Mouse (Mus musculus) T-helper 1 cell (primary cell): ENCODE data around the gene P4ha1.

Source experiments
- in situ Hi-C: fragments of 300-600 bp; cut with MboI, MseI; formaldehyde crosslinking; loops from one replicate; pipeline ENCODE4 v1.15.1; 2025; ENCODE audit warnings: high pct_unique_total_duplicates

Gene P4ha1

GRCm38 (mm10) chr10:59322271-59322670 is 825 bp upstream of the P4ha1 start:
- in situ Hi-C loops = no loop called here

GRCm38 (mm10) chr10:59323488-59324161 is 529 bp downstream of the P4ha1 start:
- in situ Hi-C loops = no loop called here

GRCm38 (mm10) chr10:59324311-59325165 is 1.4 kb downstream of the P4ha1 start:
- in situ Hi-C loops = loop anchor here (25.0 kb wide), 1 partner anchor 837 kb away; the partner anchor contains the start of gene Ccdc138

GRCm38 (mm10) chr10:59326612-59327315 is 3.7 kb downstream of the P4ha1 start:
- in situ Hi-C loops = loop anchor here (25.0 kb wide), 1 partner anchor 839 kb away; the partner anchor contains the start of gene Ccdc138

- in situ Hi-C loops = loop anchor here (25.0 kb wide), 1 partner anchor 840 kb away; the partner anchor contains the start of gene Ccdc138
Observed at GRCm38 (mm10) chr10:59327316-59327710, 4.2 kb downstream of the P4ha1 start.

GRCm38 (mm10) chr10:59331546-59332256 is 8.6 kb downstream of the P4ha1 start:
- in situ Hi-C loops = loop anchor here (25.0 kb wide), 1 partner anchor 844 kb away; the partner anchor contains the start of gene Ccdc138

GRCm38 (mm10) chr10:59333400-59333799 is 10.3 kb downstream of the P4ha1 start:
- in situ Hi-C loops = loop anchor here (25.0 kb wide), 1 partner anchor 846 kb away; the partner anchor contains the start of gene Ccdc138

- in situ Hi-C loops = loop anchor here (25.0 kb wide), 1 partner anchor 848 kb away; the partner anchor contains the start of gene Ccdc138
Observed at GRCm38 (mm10) chr10:59334899-59335798, 12.1 kb downstream of the P4ha1 start.

- in situ Hi-C loops = loop anchor here (25.0 kb wide), 1 partner anchor 849 kb away; the partner anchor contains the start of gene Ccdc138
Observed at GRCm38 (mm10) chr10:59336124-59336523, 13.0 kb downstream of the P4ha1 start.

- in situ Hi-C loops = loop anchor here (25.0 kb wide), 1 partner anchor 859 kb away; the partner anchor contains the start of gene Ccdc138
Observed at GRCm38 (mm10) chr10:59346560-59346959, 23.5 kb downstream of the P4ha1 start.

- in situ Hi-C loops = loop anchor here (25.0 kb wide), 1 partner anchor 861 kb away; the partner anchor contains the start of gene Ccdc138
Observed at GRCm38 (mm10) chr10:59348200-59348599, 25.1 kb downstream of the P4ha1 start.

GRCm38 (mm10) chr10:59349536-59349935 is 26.4 kb downstream of the P4ha1 start:
- in situ Hi-C loops = loop anchor here (25.0 kb wide), 1 partner anchor 862 kb away; the partner anchor contains the start of gene Ccdc138

GRCm38 (mm10) chr10:59353065-59353464 is 30.0 kb downstream of the P4ha1 start:
- in situ Hi-C loops = loop anchor here (5.0 kb wide), 1 partner anchor 56 kb away; no protein-coding TSS in a partner anchor

GRCm38 (mm10) chr10:59354120-59354519 is 31.0 kb downstream of the P4ha1 start:
- in situ Hi-C loops = loop anchor here (5.0 kb wide), 1 partner anchor 57 kb away; no protein-coding TSS in a partner anchor

GRCm38 (mm10) chr10:59355020-59355419 is 31.9 kb downstream of the P4ha1 start:
- in situ Hi-C loops = no loop called here

- in situ Hi-C loops = no loop called here
Observed at GRCm38 (mm10) chr10:59358744-59359143, 35.6 kb downstream of the P4ha1 start.

- in situ Hi-C loops = no loop called here
Observed at GRCm38 (mm10) chr10:59363208-59363607, 40.1 kb downstream of the P4ha1 start.

GRCm38 (mm10) chr10:59364551-59364950 is 41.5 kb downstream of the P4ha1 start:
- in situ Hi-C loops = no loop called here

GRCm38 (mm10) chr10:59365804-59366589 is 42.9 kb downstream of the P4ha1 start:
- in situ Hi-C loops = no loop called here
